Mouse (Mus musculus): Measurements from ENCODE around the gene Timm8a1. TPM values are rescaled to one million over a fixed set of nuclear protein-coding genes. Genes with fewer than 3 reads are reported as not detected.
"Not testable (repeated sequence)": the region's sequence is repeated elsewhere in the genome, so short reads cannot be mapped to it uniquely, and the experiment has no call there.

Timm8a1 gene
- polyA plus RNA-seq, 1 experiment, result 44.6 TPM

DNA sequence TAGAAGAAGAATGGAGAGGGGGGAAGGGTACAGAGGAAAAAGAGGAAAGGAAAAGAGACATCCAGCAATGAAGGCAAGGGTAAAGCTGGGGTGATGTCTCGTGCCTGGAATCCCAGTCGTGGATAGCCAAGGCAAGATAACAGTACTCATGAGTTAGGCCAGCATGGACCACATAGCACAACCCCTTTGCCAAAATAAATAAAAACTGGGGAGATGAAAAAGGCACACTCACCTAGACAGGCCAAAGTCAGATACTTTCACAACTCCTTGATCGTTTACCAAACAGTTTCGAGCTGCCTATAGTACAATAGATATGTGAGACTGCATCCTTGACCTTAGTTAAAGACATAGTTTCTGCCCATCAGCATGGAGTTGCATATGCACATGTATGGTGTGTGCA lies 5.7 kb upstream of the Timm8a1 start:
- no peak for TF ChIP-seq USF1 (IDR thresholded peaks at IDR 0.05; ENCODE audit: low read depth)
- TF ChIP-seq CTCF (IDR thresholded peaks at IDR 0.05; ENCODE audit: control insufficient read depth, insufficient read depth, insufficient read length), result no peak
- TF ChIP-seq MYOD1 (IDR thresholded peaks at IDR 0.05; ENCODE audit: control insufficient read depth, insufficient read length, low read depth), result no peak
- TF ChIP-seq FOSL1 (IDR thresholded peaks at IDR 0.05; ENCODE audit: insufficient read depth, low read length, poor library complexity, severe bottlenecking), result no peak
- no peak for TF ChIP-seq MYOG (IDR thresholded peaks at IDR 0.05; ENCODE audit: control insufficient read depth, extremely low read depth, insufficient read length)
- TF ChIP-seq MAX (IDR thresholded peaks at IDR 0.05), result no peak
- no peak for TF ChIP-seq CEBPB (IDR thresholded peaks at IDR 0.05; ENCODE audit: low read depth)
- H3ac ChIP-seq (ENCODE audit: control insufficient read depth, insufficient read length, low read depth), result no peak overlapping the region
- no peaks in the 10 kb centered on the region for H3K79me3 ChIP-seq (ENCODE audit: low read depth)
- no peaks in the 10 kb centered on the region for H3K27me3 ChIP-seq (ENCODE audit: control insufficient read depth, insufficient read depth, insufficient read length)
- H3K79me2 ChIP-seq (ENCODE audit: control insufficient read depth, insufficient read depth), result no peaks in the 10 kb centered on the region
- H3K4me3 ChIP-seq (ENCODE audit: insufficient read depth, poor library complexity, severe bottlenecking), result no peak overlapping the region
- no peaks in the 10 kb centered on the region for H3K36me3 ChIP-seq (ENCODE audit: control insufficient read depth, insufficient read depth)

DNA sequence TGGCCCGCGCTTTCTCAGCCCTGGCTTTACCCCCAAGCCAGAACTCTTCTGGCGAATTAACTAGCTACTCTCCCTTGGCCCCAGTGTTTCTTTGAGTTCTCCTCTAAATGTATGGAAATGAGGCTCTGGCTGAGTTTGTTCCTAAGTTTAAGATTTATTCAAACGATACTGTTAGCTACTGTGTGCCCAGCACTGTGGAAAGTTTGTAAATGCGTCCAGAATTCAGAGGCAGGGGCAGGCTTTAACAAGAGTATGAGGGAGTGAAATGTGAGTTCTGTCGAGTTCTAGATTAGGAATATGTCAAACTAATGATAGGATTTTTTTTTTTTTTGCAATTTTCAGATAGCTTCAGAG lies 267 bp upstream of the Timm8a1 start:
- peaks cover 10% of the 10 kb centered on the region for H3K36me3 ChIP-seq (ENCODE audit: control insufficient read depth, insufficient read depth)
- no peaks in the 10 kb centered on the region for H3K27me3 ChIP-seq (ENCODE audit: control insufficient read depth, insufficient read depth, insufficient read length)
- peak overlapping the region; percentile 50 for H3K4me3 ChIP-seq (ENCODE audit: insufficient read depth, poor library complexity, severe bottlenecking)

DNA sequence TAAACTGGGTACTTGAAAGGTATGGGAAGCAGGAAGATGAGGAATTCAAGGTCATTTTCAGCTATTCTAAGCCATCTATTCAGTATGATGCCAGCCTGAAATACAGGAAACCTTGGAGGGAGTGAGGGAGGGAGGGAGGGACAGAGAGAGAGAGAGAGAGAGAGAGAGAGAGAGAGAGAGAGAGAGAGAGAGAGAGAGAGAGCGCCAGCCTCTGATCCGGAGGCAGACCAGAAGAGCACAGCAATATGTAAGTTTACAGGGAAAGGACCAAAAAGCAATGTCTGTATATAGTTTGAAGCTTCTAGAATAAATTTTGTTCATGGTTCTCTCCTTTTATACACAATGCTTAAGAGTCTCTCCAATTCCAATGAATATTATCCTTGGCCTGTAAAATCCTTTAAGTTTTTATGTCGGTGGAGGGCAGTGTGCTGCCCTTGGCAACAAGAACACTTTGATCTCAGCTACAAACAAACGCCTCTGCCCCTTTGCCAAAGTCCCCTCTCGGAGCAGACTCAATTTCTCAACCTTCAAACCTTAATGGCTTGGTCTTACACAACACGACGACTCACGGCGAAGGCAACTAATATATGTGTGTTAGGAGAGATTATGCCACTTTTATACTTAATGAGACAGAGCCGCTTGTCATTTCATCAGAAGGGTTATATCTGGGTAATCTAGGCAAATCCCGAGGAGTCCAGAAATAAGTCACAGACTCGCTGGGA lies 1.1 kb downstream of the Timm8a1 start:
- TF ChIP-seq CTCF (IDR thresholded peaks at IDR 0.05; ENCODE audit: control insufficient read depth, insufficient read depth, insufficient read length), result no peak
- TF ChIP-seq FOSL1 (IDR thresholded peaks at IDR 0.05; ENCODE audit: insufficient read depth, low read length, poor library complexity, severe bottlenecking), result no peak
- no peak for TF ChIP-seq MAX (IDR thresholded peaks at IDR 0.05)
- TF ChIP-seq MYOD1 (IDR thresholded peaks at IDR 0.05; ENCODE audit: control insufficient read depth, insufficient read length, low read depth), result no peak
- Histone ChIP-seq H3K79me2 (ENCODE audit: control insufficient read depth, insufficient read depth) (peaks cover 40% of the 10 kb centered on the region), H3K27me3 (ENCODE audit: control insufficient read depth, insufficient read depth, insufficient read length) (no peaks in the 10 kb centered on the region)

More for the DNA sequence above, 267 bp upstream of the Timm8a1 start:
- H3K79me3 ChIP-seq (ENCODE audit: low read depth), result peaks cover 24% of the 10 kb centered on the region
- no peak overlapping the region for H3ac ChIP-seq (ENCODE audit: control insufficient read depth, insufficient read length, low read depth)
- TF ChIP-seq MYOG (IDR thresholded peaks at IDR 0.05; ENCODE audit: control insufficient read depth, extremely low read depth, insufficient read length) (no peak), CTCF (IDR thresholded peaks at IDR 0.05; ENCODE audit: control insufficient read depth, insufficient read depth, insufficient read length) (no peak)
- H3K79me2 ChIP-seq (ENCODE audit: control insufficient read depth, insufficient read depth), result peaks cover 34% of the 10 kb centered on the region

DNA sequence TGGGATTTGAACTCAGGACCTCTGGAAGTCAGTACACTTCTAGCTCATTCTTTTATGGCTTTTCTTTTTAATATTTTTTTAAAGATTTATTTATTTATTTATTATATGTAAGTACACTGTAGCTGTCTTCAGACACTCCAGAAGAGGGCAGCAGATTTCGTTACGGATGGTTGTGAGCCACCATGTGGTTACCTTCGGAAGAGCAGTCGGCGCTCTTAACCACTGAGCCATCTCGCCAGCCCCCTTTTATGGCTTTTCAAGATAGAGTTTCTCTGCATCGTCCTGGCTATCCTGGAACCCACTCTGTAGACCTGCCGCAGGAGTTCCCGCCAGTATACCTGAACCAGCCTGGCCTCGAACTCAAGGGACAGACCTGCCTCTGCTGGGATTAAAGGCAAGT lies 1.9 kb downstream of the Timm8a1 start:
- H3K36me3 ChIP-seq (ENCODE audit: control insufficient read depth, insufficient read depth), result peaks cover 17% of the 10 kb centered on the region
- peak overlapping the region; percentile 50 for H3K4me3 ChIP-seq (ENCODE audit: insufficient read depth, poor library complexity, severe bottlenecking)
- H3K27me3 ChIP-seq (ENCODE audit: control insufficient read depth, insufficient read depth, insufficient read length); H3ac ChIP-seq (ENCODE audit: control insufficient read depth, insufficient read length, low read depth): not testable (repeated sequence)
- H3K79me2 ChIP-seq (ENCODE audit: control insufficient read depth, insufficient read depth), result peaks cover 40% of the 10 kb centered on the region
- peaks cover 24% of the 10 kb centered on the region for H3K79me3 ChIP-seq (ENCODE audit: low read depth)

More for the DNA sequence above, 1.1 kb downstream of the Timm8a1 start:
- Histone ChIP-seq H3K4me3 (ENCODE audit: insufficient read depth, poor library complexity, severe bottlenecking) (peak overlapping the region; percentile 50), H3ac (ENCODE audit: control insufficient read depth, insufficient read length, low read depth) (peak overlapping the region; percentile 62), H3K36me3 (ENCODE audit: control insufficient read depth, insufficient read depth) (peaks cover 17% of the 10 kb centered on the region), H3K79me3 (ENCODE audit: low read depth) (peaks cover 24% of the 10 kb centered on the region)

DNA sequence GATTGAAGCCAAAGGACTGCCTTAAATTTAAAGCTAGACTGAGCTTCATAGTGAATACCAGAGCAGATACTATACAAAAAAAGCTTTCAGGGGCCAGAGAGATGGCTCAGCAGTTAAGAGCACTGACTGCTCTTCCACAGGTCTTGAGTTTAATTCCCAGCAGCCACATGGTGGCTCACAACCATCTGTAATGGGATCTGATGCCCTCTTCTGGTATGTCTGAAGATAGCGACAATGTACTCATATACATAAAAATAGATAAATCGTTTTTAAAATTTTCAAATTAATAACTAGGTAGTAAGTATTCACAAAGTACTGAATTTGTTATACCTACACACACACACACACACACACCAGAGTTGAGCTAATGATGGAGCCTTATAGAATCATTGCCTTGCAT lies 8.3 kb downstream of the Timm8a1 start:
- no peak overlapping the region for H3ac ChIP-seq (ENCODE audit: control insufficient read depth, insufficient read length, low read depth)
- no peak for TF ChIP-seq FOSL1 (IDR thresholded peaks at IDR 0.05; ENCODE audit: insufficient read depth, low read length, poor library complexity, severe bottlenecking)
- TF ChIP-seq MYOD1 (IDR thresholded peaks at IDR 0.05; ENCODE audit: control insufficient read depth, insufficient read length, low read depth), result no peak
- TF ChIP-seq MAX (IDR thresholded peaks at IDR 0.05), result no peak
- H3K79me3 ChIP-seq (ENCODE audit: low read depth), result peaks cover 2% of the 10 kb centered on the region
- no peak overlapping the region for H3K4me3 ChIP-seq (ENCODE audit: insufficient read depth, poor library complexity, severe bottlenecking)
- H3K27me3 ChIP-seq (ENCODE audit: control insufficient read depth, insufficient read depth, insufficient read length), result no peaks in the 10 kb centered on the region
- H3K79me2 ChIP-seq (ENCODE audit: control insufficient read depth, insufficient read depth), result peaks cover 9% of the 10 kb centered on the region
- H3K36me3 ChIP-seq (ENCODE audit: control insufficient read depth, insufficient read depth), result peaks cover 9% of the 10 kb centered on the region

DNA sequence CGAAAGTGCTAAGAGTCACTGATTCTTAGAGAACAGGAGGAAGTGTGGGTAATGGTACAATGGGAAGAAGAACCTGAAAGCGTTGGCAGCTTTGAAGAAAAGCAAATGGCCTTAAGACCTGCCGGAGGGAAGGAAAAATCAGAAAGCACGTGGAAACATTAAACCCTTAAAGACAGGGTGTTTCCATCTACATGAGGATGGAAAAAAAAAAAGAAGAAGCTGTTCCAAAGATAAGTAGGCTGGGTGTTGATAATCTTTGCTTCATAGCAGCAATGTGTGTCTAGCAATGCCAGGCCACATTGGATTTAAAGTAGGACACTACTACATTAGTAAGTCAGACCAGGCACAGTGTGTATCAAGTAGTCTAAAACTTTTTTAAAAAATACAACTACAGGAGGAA lies 16.4 kb downstream of the Timm8a1 start:
- H3K4me3 ChIP-seq (ENCODE audit: insufficient read depth, poor library complexity, severe bottlenecking), result no peak overlapping the region
- H3K36me3 ChIP-seq (ENCODE audit: control insufficient read depth, insufficient read depth), result no peaks in the 10 kb centered on the region
- no peaks in the 10 kb centered on the region for H3K79me3 ChIP-seq (ENCODE audit: low read depth)
- no peaks in the 10 kb centered on the region for H3K79me2 ChIP-seq (ENCODE audit: control insufficient read depth, insufficient read depth)
- no peaks in the 10 kb centered on the region for H3K27me3 ChIP-seq (ENCODE audit: control insufficient read depth, insufficient read depth, insufficient read length)
- TF ChIP-seq MYOG (IDR thresholded peaks at IDR 0.05; ENCODE audit: control insufficient read depth, extremely low read depth, insufficient read length), result no peak
- no peak for TF ChIP-seq USF1 (IDR thresholded peaks at IDR 0.05; ENCODE audit: low read depth)
- no peak for TF ChIP-seq CEBPB (IDR thresholded peaks at IDR 0.05; ENCODE audit: low read depth)
- no peak for TF ChIP-seq CTCF (IDR thresholded peaks at IDR 0.05; ENCODE audit: control insufficient read depth, insufficient read depth, insufficient read length)
- no peak for TF ChIP-seq MYOD1 (IDR thresholded peaks at IDR 0.05; ENCODE audit: control insufficient read depth, insufficient read length, low read depth)
- no peak for TF ChIP-seq FOSL1 (IDR thresholded peaks at IDR 0.05; ENCODE audit: insufficient read depth, low read length, poor library complexity, severe bottlenecking)
- no peak for TF ChIP-seq MAX (IDR thresholded peaks at IDR 0.05)
- H3ac ChIP-seq (ENCODE audit: control insufficient read depth, insufficient read length, low read depth), result no peak overlapping the region
